Mouse (Mus musculus) midbrain, embryonic 16.5 days (tissue): ENCODE data around the gene Pecam1. TPM values are rescaled to one million over a fixed set of nuclear protein-coding genes. Genes with fewer than 3 reads are reported as not detected.

Experiments
- ATAC-seq: fragments of 200-750 bp; cut with Nextera tagmentation; 2 replicates; pipeline ENCODE4 v1.8.0; 2017; ENCODE audit warnings: moderate TSS enrichment
- H3K27ac ChIP-seq: fragments of 300-500 bp; sonication (generic); 2 replicates; pipeline ENCODE4 v1.5.1; 2014; ENCODE audit warnings: mild to moderate bottlenecking, low read length, mixed read lengths
- H3K27me3 ChIP-seq: fragments of 300-500 bp; sonication (generic); 2 replicates; pipeline ENCODE4 v1.6.1; 2014; ENCODE audit warnings: low read depth, low read length, mixed read lengths; ENCODE audit not compliant: control insufficient read depth, insufficient read depth
- H3K36me3 ChIP-seq: fragments of 300-500 bp; sonication (generic); 2 replicates; pipeline ENCODE4 v1.6.1; 2014; ENCODE audit warnings: mild to moderate bottlenecking, low read length, moderate library complexity, mixed read lengths; ENCODE audit not compliant: control insufficient read depth, insufficient read depth
- H3K4me1 ChIP-seq: fragments of 300-500 bp; sonication (generic); 2 replicates; pipeline ENCODE4 v1.6.1; 2014; ENCODE audit warnings: mild to moderate bottlenecking, low read length, mixed read lengths; ENCODE audit not compliant: control insufficient read depth, insufficient read depth
- H3K4me2 ChIP-seq: fragments of 300-500 bp; sonication (generic); 2 replicates; pipeline ENCODE4 v1.6.1; 2014; ENCODE audit warnings: mild to moderate bottlenecking, low read length, mixed read lengths
- H3K4me3 ChIP-seq: fragments of 300-500 bp; sonication (generic); 2 replicates; pipeline ENCODE4 v1.5.1; 2014; ENCODE audit warnings: low read depth, mild to moderate bottlenecking, low read length, moderate library complexity, mixed read lengths
- H3K9ac ChIP-seq: fragments of 300-500 bp; sonication (generic); 2 replicates; pipeline ENCODE4 v1.6.1; 2014; ENCODE audit warnings: low read depth, low read length, mixed read lengths
- H3K9me3 ChIP-seq: fragments of 300-500 bp; sonication (generic); replicated peaks from 2 replicates; pipeline ENCODE4 v1.6.1; 2014; ENCODE audit warnings: mild to moderate bottlenecking, low read length, mixed read lengths; ENCODE audit not compliant: control insufficient read depth, poor library complexity, severe bottlenecking
- WGBS: fragments of 180-500 bp; shearing (Covaris S2); extraction: QIAGEN DNeasy Blood & Tissue Kit; methylation state at CpG from one replicate; pipeline ENCODE4 v1.1.7; 2014; 5-methylcytosine and 5-hydroxymethylcytosine counted together
- polyA plus RNA-seq: library from polyadenylated mRNA; unstranded; fragments of >200 nt; fragmentation: Nextera tagmentation; extraction: Ambion mirVana; gene quantifications from 2 replicates; pipeline ENCODE4 v1.2.1, GENCODE M21; 2015

The Pecam1 gene
- polyA plus RNA-seq, 1 experiment from 2014 or later, result 14.1 TPM

DNA sequence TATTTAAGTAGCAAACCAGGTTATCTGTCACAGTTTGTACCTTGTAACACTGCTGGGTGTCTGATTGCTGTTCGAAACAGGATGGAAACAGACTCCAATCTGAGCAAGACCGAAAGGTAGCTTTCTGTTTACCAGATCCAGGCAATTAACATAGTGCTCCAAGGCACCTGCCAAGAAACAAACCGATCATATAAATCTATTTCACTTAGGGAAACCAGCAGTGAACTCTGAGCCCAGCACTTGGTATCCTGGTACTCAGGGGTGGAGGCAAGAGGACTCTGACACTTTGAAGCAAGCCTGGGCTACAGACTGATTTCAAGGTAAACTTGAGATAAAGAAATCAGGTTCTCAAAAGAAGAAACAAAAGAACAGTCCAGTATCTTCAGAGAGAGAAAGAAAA, 27.0 kb upstream of the Pecam1 start:
- Histone ChIP-seq H3K36me3 (peaks cover 13% of the 10 kb centered on the region), H3K27ac (no peak overlapping the region), H3K9ac (no peak overlapping the region), H3K27me3 (no peaks in the 10 kb centered on the region), H3K4me1 (peaks cover 9% of the 10 kb centered on the region; the same call in 1 of the 2 replicates), H3K9me3 (no peaks in the 10 kb centered on the region), H3K4me2 (no peak overlapping the region), H3K4me3 (no peak overlapping the region)
- 96% methylated on average over 3 of the region's 3 CpGs for WGBS
- no peak for ATAC-seq

DNA sequence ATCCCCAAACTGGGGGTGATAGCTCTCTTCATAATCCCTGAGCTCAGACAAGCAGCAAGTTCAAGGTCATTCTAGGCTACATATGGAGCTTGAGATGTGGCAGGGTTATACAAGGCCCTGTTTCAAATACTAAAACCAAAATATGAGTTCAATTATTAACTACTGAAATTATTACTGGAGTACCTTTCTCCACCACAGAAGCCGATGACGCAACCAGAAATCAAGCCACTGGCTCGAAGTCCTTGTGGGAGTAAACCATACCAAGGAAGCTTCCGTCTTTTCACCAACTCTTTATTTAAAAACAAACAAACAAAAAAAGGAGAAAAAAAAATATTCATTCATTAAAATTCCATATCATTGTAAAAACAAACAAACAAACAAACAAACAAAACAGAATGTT, 26.5 kb upstream of the Pecam1 start:
- peaks cover 9% of the 10 kb centered on the region; the same call in 1 of the 2 replicates for H3K4me1 ChIP-seq
- H3K9ac ChIP-seq, result no peak overlapping the region
- peaks cover 15% of the 10 kb centered on the region for H3K36me3 ChIP-seq
- WGBS, result 97% methylated on average over 4 of the region's 4 CpGs
- ATAC-seq, result no peak
- no peaks in the 10 kb centered on the region for H3K9me3 ChIP-seq
- no peak overlapping the region for H3K4me3 ChIP-seq
- H3K4me2 ChIP-seq, result no peak overlapping the region
- no peaks in the 10 kb centered on the region for H3K27me3 ChIP-seq
- no peak overlapping the region for H3K27ac ChIP-seq

- Histone ChIP-seq H3K4me1 (peaks cover 5% of the 10 kb centered on the region; the same call in 1 of the 2 replicates), H3K27me3 (no peaks in the 10 kb centered on the region), H3K4me2 (no peak overlapping the region), H3K9me3 (no peaks in the 10 kb centered on the region), H3K4me3 (no peak overlapping the region), H3K27ac (no peak overlapping the region), H3K36me3 (peaks cover 14% of the 10 kb centered on the region), H3K9ac (no peak overlapping the region)
- ATAC-seq, result no peak
- 91% methylated on average over 9 of the region's 9 CpGs for WGBS
Measured at GRCm38 (mm10) chr11:106773061-106773460, 22.6 kb upstream of the Pecam1 start.

GRCm38 (mm10) chr11:106770195-106770974, 20.0 kb upstream of the Pecam1 start:
- ATAC-seq, result no peak
- H3K4me1 ChIP-seq, result no peaks in the 10 kb centered on the region
- no peak overlapping the region for H3K9ac ChIP-seq
- no peak overlapping the region for H3K4me3 ChIP-seq
- no peaks in the 10 kb centered on the region for H3K9me3 ChIP-seq
- WGBS, result 98% methylated on average over 9 of the region's 9 CpGs
- peaks cover 23% of the 10 kb centered on the region for H3K36me3 ChIP-seq
- H3K27me3 ChIP-seq, result no peaks in the 10 kb centered on the region
- no peak overlapping the region for H3K4me2 ChIP-seq
- H3K27ac ChIP-seq, result no peak overlapping the region

GRCm38 (mm10) chr11:106767516-106767915, 17.1 kb upstream of the Pecam1 start:
- no peak overlapping the region for H3K27ac ChIP-seq
- no peak overlapping the region for H3K9ac ChIP-seq
- 94% methylated on average over 4 of the region's 4 CpGs for WGBS
- H3K4me2 ChIP-seq, result no peak overlapping the region
- H3K4me3 ChIP-seq, result no peak overlapping the region
- no peaks in the 10 kb centered on the region for H3K4me1 ChIP-seq
- no peak for ATAC-seq
- no peaks in the 10 kb centered on the region for H3K9me3 ChIP-seq
- peaks cover 16% of the 10 kb centered on the region for H3K36me3 ChIP-seq
- H3K27me3 ChIP-seq, result no peaks in the 10 kb centered on the region

DNA sequence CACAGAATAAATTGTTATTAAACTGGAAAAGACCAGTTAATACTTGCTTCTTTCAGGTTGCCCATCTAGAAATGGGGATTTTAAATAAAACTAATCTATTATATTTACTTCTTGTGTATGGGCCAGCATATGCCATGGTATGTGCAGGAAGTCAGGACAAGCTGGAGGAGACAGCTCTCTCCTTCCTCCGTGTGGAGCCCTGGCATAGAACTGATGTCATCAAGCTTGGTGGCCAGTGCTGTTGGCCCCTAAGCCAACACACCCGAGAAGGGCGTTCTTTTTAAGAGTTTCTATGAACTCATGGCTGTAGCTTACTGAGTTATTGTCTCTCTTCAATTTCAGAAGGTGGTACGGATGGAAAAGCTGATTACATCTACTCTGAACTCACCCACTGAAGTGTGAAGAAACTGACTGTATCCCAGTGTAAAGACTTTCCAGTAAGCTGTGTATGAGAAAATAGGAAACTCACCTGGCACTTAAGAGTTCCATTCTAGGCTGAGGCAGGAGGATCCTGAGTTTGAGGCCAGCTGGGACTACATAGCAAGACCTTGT, 16.3 kb upstream of the Pecam1 start:
- no peak for ATAC-seq
- Histone ChIP-seq H3K4me2 (no peak overlapping the region), H3K4me3 (no peak overlapping the region), H3K27ac (no peak overlapping the region), H3K9ac (no peak overlapping the region), H3K36me3 (peaks cover 10% of the 10 kb centered on the region), H3K27me3 (no peaks in the 10 kb centered on the region), H3K4me1 (no peaks in the 10 kb centered on the region), H3K9me3 (no peaks in the 10 kb centered on the region)
- 97% methylated on average over 4 of the region's 4 CpGs for WGBS

DNA sequence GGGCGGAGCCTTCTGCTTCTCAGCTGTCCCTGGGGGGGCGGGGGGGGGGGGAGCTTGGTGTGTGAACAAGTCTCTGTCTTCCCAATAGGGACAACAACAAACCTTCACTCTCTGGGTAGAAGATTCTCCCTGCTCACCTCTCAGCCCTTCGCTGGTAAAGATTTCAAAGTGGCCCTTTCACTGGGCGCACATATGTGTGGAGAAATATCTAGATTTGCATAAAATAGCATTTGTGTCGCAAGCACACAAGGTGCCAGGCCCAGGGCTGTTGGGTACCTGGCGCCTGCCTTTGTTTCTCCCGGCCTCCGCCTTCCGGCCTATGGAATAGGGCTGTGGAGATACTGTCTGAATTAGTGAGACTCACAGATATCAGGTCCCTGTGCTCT, 12.4 kb upstream of the Pecam1 start:
- ATAC-seq, result no peak
- no peaks in the 10 kb centered on the region for H3K9me3 ChIP-seq
- H3K4me1 ChIP-seq, result no peaks in the 10 kb centered on the region
- H3K9ac ChIP-seq, result no peak overlapping the region
- H3K27me3 ChIP-seq, result no peaks in the 10 kb centered on the region
- no peak overlapping the region for H3K27ac ChIP-seq
- WGBS, result 81% methylated on average over 9 of the region's 9 CpGs
- H3K4me2 ChIP-seq, result no peak overlapping the region
- peaks cover 7% of the 10 kb centered on the region for H3K36me3 ChIP-seq
- no peak overlapping the region for H3K4me3 ChIP-seq

GRCm38 (mm10) chr11:106762139-106762799, 11.8 kb upstream of the Pecam1 start:
- Histone ChIP-seq H3K4me3 (no peak overlapping the region), H3K36me3 (peaks cover 3% of the 10 kb centered on the region), H3K27me3 (no peaks in the 10 kb centered on the region), H3K4me2 (no peak overlapping the region), H3K9me3 (no peaks in the 10 kb centered on the region), H3K4me1 (no peaks in the 10 kb centered on the region), H3K9ac (no peak overlapping the region), H3K27ac (no peak overlapping the region)
- ATAC-seq, result no peak
- WGBS, result 52% methylated on average over 5 of the region's 5 CpGs

DNA sequence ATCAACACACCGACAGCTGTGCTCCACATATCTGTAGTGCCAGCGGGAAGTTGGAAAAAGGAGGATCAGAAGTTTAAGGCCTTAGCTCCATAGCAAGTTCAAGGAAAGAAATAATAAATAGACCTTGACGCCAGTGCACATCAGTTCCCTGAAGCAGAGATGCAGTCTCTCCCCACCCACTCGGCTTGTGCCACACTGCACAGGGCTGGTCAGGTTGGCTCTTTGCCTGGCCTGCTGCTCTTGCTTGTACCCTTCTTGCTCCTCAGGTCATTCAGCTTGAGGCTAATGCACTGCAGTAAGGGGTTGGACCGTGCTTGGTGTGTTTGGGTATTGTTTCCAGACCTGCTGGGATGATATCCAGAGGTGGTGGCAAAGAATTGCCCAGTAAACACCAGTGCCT, 10.1 kb upstream of the Pecam1 start:
- WGBS, result 90% methylated on average over 5 of the region's 5 CpGs
- no peaks in the 10 kb centered on the region for H3K27me3 ChIP-seq
- no peaks in the 10 kb centered on the region for H3K36me3 ChIP-seq
- no peaks in the 10 kb centered on the region for H3K4me1 ChIP-seq
- H3K9me3 ChIP-seq, result no peaks in the 10 kb centered on the region
- H3K9ac ChIP-seq, result no peak overlapping the region
- no peak overlapping the region for H3K4me2 ChIP-seq
- H3K27ac ChIP-seq, result no peak overlapping the region
- no peak for ATAC-seq
- no peak overlapping the region for H3K4me3 ChIP-seq
